Mouse (Mus musculus) kidney, adult 2 months (tissue): ENCODE data around the gene Zbtb8b. TPM values are rescaled to one million over a fixed set of nuclear protein-coding genes. Genes with fewer than 3 reads are reported as not detected.
A peak's percentile ranks its signal among the peaks of the same experiment; 100 is the strongest.

Source experiments
- DNase-seq: peaks from one replicate; pipeline ENCODE4 v3.0.0; 2021
- H3K27ac ChIP-seq: fragments of 200-500 bp; 2 replicates; pipeline ENCODE4 v1.5.1; 2012; ENCODE audit warnings: low read depth, low read length, control low read depth, inconsistent platforms; ENCODE audit not compliant: insufficient read depth
- H3K27me3 ChIP-seq: fragments of 200-500 bp; replicated peaks from 2 replicates; pipeline ENCODE4 v1.6.1; 2012; ENCODE audit warnings: mild to moderate bottlenecking, moderate library complexity, low read length, inconsistent platforms; ENCODE audit not compliant: control insufficient read depth, insufficient read depth
- H3K36me3 ChIP-seq: fragments of 200-500 bp; 2 replicates; pipeline ENCODE4 v1.6.1; 2012; ENCODE audit warnings: mild to moderate bottlenecking, moderate library complexity, low read length, inconsistent platforms; ENCODE audit not compliant: control insufficient read depth, insufficient read depth
- H3K4me1 ChIP-seq: fragments of 200-500 bp; 2 replicates; pipeline ENCODE4 v1.6.1; 2011; ENCODE audit warnings: low read length; ENCODE audit not compliant: control insufficient read depth, insufficient read depth
- H3K4me3 ChIP-seq: fragments of 200-500 bp; 2 replicates; pipeline ENCODE4 v1.5.1; 2011; ENCODE audit warnings: mild to moderate bottlenecking, low read depth, low read length, control low read depth; ENCODE audit not compliant: insufficient read depth
- CTCF ChIP-seq: fragments of 200-500 bp; conservative IDR thresholded peaks from 2 replicates; pipeline ENCODE4 v1.5.1; 2011; ENCODE audit warnings: low read depth, mild to moderate bottlenecking, control low read depth, low read length, moderate library complexity, mixed read lengths; ENCODE audit not compliant: insufficient read depth, insufficient read length
- POLR2A ChIP-seq: fragments of 200-500 bp; IDR thresholded peaks from one replicate; pipeline ENCODE4 v1.6.1; 2011; ENCODE audit warnings: low read depth, low read length, control low read depth
- WGBS: fragments of 180-500 bp; shearing (Covaris S2); methylation state at CpG from one replicate; pipeline ENCODE4 v1.1.7; 2018; 5-methylcytosine and 5-hydroxymethylcytosine counted together
- polyA plus RNA-seq: library from polyadenylated mRNA; depleted of rRNA; stranded (reverse); fragments of >200 nt; gene quantifications from 2 replicates; pipeline ENCODE4 v1.2.3, GENCODE M21; 2012

Zbtb8b gene
- polyA plus RNA-seq, 1 experiment: 0.58 TPM

DNA sequence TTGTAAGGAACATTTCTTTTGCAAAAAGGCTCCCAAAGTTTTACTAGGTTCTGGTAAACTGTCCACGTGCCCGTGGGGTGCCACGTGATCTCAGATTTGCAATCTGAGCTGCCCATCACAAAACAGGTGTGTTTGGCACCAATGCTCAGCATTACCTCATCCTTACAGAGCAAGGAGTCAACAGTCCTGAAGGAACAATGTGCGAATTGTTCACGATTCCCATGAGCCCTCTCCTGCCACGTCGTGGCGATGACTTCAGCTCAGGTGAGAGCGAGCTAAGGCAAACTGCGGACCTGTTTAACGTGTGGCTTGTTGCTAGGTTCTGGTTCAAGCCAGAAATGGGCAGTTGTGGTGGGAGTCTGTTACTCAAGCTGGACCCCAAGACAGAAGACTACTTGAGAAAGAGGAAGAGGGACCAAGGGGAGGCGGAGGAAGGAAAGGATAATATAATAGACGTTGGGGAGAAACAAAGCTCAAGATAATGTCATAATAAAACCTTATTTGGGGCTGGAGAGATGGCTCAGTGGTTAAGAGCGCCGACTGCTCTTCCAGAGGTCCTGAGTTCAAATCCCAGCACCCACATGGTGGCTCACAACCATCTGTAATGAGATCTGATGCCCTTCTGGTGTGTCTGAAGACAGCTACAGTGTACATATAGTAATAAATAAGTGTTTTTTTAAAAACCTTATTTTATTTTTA, 11.0 kb upstream of the Zbtb8b start:
- Histone ChIP-seq H3K27ac (no peak overlapping the region), H3K36me3 (no peaks in the 10 kb centered on the region), H3K4me1 (no peaks in the 10 kb centered on the region; the same call in 1 of the 2 replicates), H3K4me3 (no peak overlapping the region), H3K27me3 (no peaks in the 10 kb centered on the region)
- TF ChIP-seq POLR2A (no peak), CTCF (no peak)
- no peak for DNase-seq
- WGBS: 76% methylated on average over 15 of the region's 15 CpGs

DNA sequence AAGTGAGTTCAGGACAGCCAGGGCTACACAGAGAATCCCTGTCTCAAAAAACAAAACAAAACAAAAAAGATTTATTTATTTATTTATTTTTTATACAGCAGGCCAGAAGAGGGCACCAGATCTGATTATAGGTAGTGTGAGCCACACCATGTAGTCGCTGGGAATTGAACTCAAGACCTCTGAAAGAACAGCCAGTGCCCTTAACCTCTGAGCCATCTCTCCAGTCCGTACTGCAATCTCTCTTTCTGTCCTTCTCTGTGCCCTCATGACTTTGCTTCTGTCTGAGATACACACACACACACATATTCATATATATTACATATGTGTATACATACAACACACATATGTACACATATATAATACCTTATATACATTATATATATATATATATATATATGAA, 10.2 kb upstream of the Zbtb8b start:
- 55% methylated on average over 2 of the region's 2 CpGs for WGBS
- Histone ChIP-seq H3K27ac (no peak overlapping the region), H3K36me3 (no peaks in the 10 kb centered on the region), H3K4me3 (no peak overlapping the region), H3K27me3 (no peaks in the 10 kb centered on the region), H3K4me1 (no peaks in the 10 kb centered on the region; the same call in 1 of the 2 replicates)
- no peak for DNase-seq
- no peak for TF ChIP-seq POLR2A
- no peak for TF ChIP-seq CTCF

DNA sequence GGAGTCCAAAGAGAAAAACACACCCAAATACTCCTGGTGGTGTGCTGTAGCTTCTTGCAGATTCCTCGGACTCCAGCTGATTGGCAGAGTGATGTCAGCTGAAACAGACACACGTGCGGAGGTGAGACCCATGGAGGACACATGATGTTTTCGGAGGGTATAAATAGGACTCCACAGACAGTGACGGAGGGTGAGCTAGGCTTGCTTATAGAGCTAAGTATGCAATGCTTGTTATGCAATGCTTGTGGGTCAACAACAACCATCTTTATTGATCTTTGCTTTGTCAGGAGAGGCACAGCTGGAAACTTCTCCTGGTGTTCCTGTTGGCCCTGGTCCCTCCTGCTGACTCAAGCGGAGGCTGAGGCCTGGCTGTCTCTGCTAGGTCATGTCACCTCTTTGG, 8.1 kb upstream of the Zbtb8b start:
- H3K4me1 ChIP-seq: no peaks in the 10 kb centered on the region
- no peak overlapping the region for H3K27ac ChIP-seq
- DNase-seq: no peak
- H3K27me3 ChIP-seq: no peaks in the 10 kb centered on the region
- TF ChIP-seq CTCF (no peak), POLR2A (no peak)
- no peaks in the 10 kb centered on the region for H3K36me3 ChIP-seq
- H3K4me3 ChIP-seq: no peak overlapping the region
- WGBS: 91% methylated on average over 6 of the region's 6 CpGs

- H3K36me3 ChIP-seq: no peaks in the 10 kb centered on the region
- H3K4me1 ChIP-seq: no peaks in the 10 kb centered on the region
- no peak overlapping the region for H3K4me3 ChIP-seq
- no peak overlapping the region for H3K27ac ChIP-seq
- 88% methylated on average over 11 of the region's 11 CpGs for WGBS
- TF ChIP-seq POLR2A: no peak
- no peak for TF ChIP-seq CTCF
- no peaks in the 10 kb centered on the region for H3K27me3 ChIP-seq
- DNase-seq: no peak
These were observed 7.3 kb upstream of the Zbtb8b start for GRCm38 (mm10) chr4:129447778-129448563.

GRCm38 (mm10) chr4:129447360-129447759, 6.7 kb upstream of the Zbtb8b start:
- H3K27me3 ChIP-seq: no peaks in the 10 kb centered on the region
- DNase-seq: no peak
- H3K27ac ChIP-seq: no peak overlapping the region
- 78% methylated on average over 8 of the region's 8 CpGs for WGBS
- no peaks in the 10 kb centered on the region for H3K36me3 ChIP-seq
- no peaks in the 10 kb centered on the region for H3K4me1 ChIP-seq
- no peak overlapping the region for H3K4me3 ChIP-seq
- TF ChIP-seq CTCF: no peak
- no peak for TF ChIP-seq POLR2A

GRCm38 (mm10) chr4:129441145-129441544, 492 bp upstream of the Zbtb8b start:
- Histone ChIP-seq H3K27ac (no peak overlapping the region), H3K4me1 (no peaks in the 10 kb centered on the region), H3K27me3 (0 out of 2 replicates have a peak, but pooled peaks cover 3% of the 10 kb centered on the region), H3K4me3 (no peak overlapping the region), H3K36me3 (no peaks in the 10 kb centered on the region)
- TF ChIP-seq POLR2A: no peak
- no peak for TF ChIP-seq CTCF
- WGBS: 34% methylated on average over 6 of the region's 6 CpGs
- DNase-seq: peak; percentile 50

DNA sequence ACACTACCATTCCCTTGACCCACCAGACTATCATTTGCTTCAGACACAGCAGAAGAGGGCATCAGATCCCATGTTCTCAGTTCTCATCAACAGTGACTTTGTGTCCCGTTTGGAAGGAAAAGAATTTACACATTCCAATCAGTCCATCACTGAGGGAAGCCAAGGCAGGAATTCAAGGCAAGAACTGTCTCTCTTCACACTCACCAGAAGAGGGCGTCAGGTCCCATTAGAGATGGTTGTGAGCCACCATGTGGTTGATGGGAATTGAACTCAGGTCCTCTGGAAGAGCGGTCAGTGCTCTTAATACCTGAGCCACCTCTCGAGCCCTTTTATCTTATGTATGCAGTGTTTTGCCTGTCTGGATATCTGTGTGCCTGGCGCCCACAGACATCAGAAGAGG, 22.3 kb downstream of the Zbtb8b start:
- WGBS: 80% methylated on average over 5 of the region's 5 CpGs
- DNase-seq: no peak
- no peaks in the 10 kb centered on the region for H3K27me3 ChIP-seq
- H3K36me3 ChIP-seq: no peaks in the 10 kb centered on the region
- H3K4me3 ChIP-seq: no peak overlapping the region
- no peaks in the 10 kb centered on the region for H3K4me1 ChIP-seq
- no peak overlapping the region for H3K27ac ChIP-seq
- TF ChIP-seq POLR2A (no peak), CTCF (no peak)
